Mouse (Mus musculus): ENCODE data around the gene Hs1bp3. TPM values are rescaled to one million over a fixed set of nuclear protein-coding genes. Genes with fewer than 3 reads are reported as not detected.

Hs1bp3 gene
- polyA plus RNA-seq, 1 experiment from 2014 or later, result 9.6 TPM

- no peak overlapping the region for H3K9ac ChIP-seq (replicated peaks; ENCODE audit: low read length)
- ATAC-seq (replicated peaks; ENCODE audit: insufficient number of reproducible peaks, low FRiP score, low TSS enrichment, low read depth) (no peak), DNase-seq (ENCODE audit: low spot score) (peak; percentile 54)
- WGBS, result 5% methylated on average over 34 of the region's 34 CpGs
- no peaks in the 10 kb centered on the region for H3K36me3 ChIP-seq (replicated peaks; ENCODE audit: control insufficient read depth, insufficient read depth, low read depth, low read length)
- no peak overlapping the region; the same call in 1 of the 2 replicates for H3K4me2 ChIP-seq (ENCODE audit: low read depth, low read length)
- H3K4me3 ChIP-seq (ENCODE audit: low read depth, low read length), result 0 out of 2 replicates have a peak overlapping the region, but pooled peaks have one; percentile 11
- H3K9me3 ChIP-seq (replicated peaks; ENCODE audit: control insufficient read depth, low read length), result no peaks in the 10 kb centered on the region
- H3K27me3 ChIP-seq (ENCODE audit: control insufficient read depth, insufficient read depth, low read length), result peaks cover 81% of the 10 kb centered on the region
- peaks cover 7% of the 10 kb centered on the region for H3K4me1 ChIP-seq (ENCODE audit: control insufficient read depth, insufficient read depth, low read length)
- H3K27ac ChIP-seq (replicated peaks; ENCODE audit: low read depth, low read length), result no peak overlapping the region
Measured at GRCm38 (mm10) chr12:8299143-8300110, 13.8 kb upstream of the Hs1bp3 start.

GRCm38 (mm10) chr12:8300111-8300480 is 13.1 kb upstream of the Hs1bp3 start:
- Histone ChIP-seq H3K9me3 (replicated peaks; ENCODE audit: control insufficient read depth, low read length) (no peaks in the 10 kb centered on the region), H3K4me3 (ENCODE audit: low read depth, low read length) (peak overlapping the region; percentile 14; the same call in 1 of the 2 replicates), H3K9ac (replicated peaks; ENCODE audit: low read length) (no peak overlapping the region), H3K4me1 (ENCODE audit: control insufficient read depth, insufficient read depth, low read length) (peaks cover 7% of the 10 kb centered on the region), H3K36me3 (replicated peaks; ENCODE audit: control insufficient read depth, insufficient read depth, low read depth, low read length) (no peaks in the 10 kb centered on the region), H3K4me2 (ENCODE audit: low read depth, low read length) (peak overlapping the region; percentile 11), H3K27me3 (ENCODE audit: control insufficient read depth, insufficient read depth, low read length) (peaks cover 82% of the 10 kb centered on the region), H3K27ac (replicated peaks; ENCODE audit: low read depth, low read length) (no peak overlapping the region)
- 9% methylated on average over 10 of the region's 10 CpGs for WGBS
- ATAC-seq (replicated peaks; ENCODE audit: insufficient number of reproducible peaks, low FRiP score, low TSS enrichment, low read depth) (no peak), DNase-seq (ENCODE audit: low spot score) (no peak)

- Histone ChIP-seq H3K27me3 (ENCODE audit: control insufficient read depth, insufficient read depth, low read length) (peaks cover 83% of the 10 kb centered on the region), H3K4me3 (ENCODE audit: low read depth, low read length) (no peak overlapping the region; the same call in 1 of the 2 replicates), H3K27ac (replicated peaks; ENCODE audit: low read depth, low read length) (no peak overlapping the region), H3K9ac (replicated peaks; ENCODE audit: low read length) (no peak overlapping the region), H3K36me3 (replicated peaks; ENCODE audit: control insufficient read depth, insufficient read depth, low read depth, low read length) (no peaks in the 10 kb centered on the region), H3K4me1 (ENCODE audit: control insufficient read depth, insufficient read depth, low read length) (peaks cover 7% of the 10 kb centered on the region), H3K9me3 (replicated peaks; ENCODE audit: control insufficient read depth, low read length) (no peaks in the 10 kb centered on the region), H3K4me2 (ENCODE audit: low read depth, low read length) (peak overlapping the region; percentile 8)
- DNase-seq (ENCODE audit: low spot score), result no peak
- WGBS, result 14% methylated on average over 5 of the region's 5 CpGs
- no peak for ATAC-seq (replicated peaks; ENCODE audit: insufficient number of reproducible peaks, low FRiP score, low TSS enrichment, low read depth)
Measured at GRCm38 (mm10) chr12:8300521-8300920, 12.7 kb upstream of the Hs1bp3 start.

DNA sequence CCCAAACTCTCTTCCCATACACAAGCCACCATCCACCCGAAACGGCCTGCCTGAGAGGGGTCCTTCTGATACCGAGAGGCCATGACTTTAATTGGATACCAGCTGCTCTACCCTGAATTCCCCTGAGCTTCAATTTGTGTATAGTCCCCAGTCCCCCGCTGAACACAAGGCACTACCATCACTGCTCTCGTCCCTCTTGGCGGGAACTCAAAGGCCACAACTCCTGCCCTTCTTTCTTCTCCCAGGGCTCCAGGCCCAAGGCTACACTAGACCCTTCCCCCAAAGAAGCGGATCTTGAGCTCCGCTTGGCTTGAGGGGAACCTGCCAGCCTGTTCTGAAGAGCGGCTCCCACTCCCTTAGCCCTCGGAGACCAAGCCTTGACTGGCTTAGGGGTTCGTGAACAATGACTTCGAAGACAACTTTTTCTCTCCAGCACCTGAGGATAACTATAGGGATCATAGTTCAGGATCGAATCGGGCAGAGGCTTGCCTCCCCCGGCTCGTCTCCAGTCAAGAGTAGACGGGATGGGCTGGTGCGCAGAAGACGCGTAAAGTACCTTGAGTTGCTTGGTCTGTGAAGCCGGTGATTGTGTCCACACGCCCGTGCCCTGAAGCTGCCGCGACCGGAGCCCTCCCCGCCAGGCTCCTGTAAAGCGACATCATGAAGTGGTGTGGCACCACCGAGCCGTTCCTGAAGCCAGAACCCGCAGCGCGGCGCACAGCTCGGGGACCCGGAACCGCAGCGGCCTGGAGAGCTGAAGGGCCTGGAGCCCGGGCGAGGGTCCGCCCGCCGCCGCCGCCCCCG is 12.0 kb upstream of the Hs1bp3 start:
- Histone ChIP-seq H3K36me3 (replicated peaks; ENCODE audit: control insufficient read depth, insufficient read depth, low read depth, low read length) (no peaks in the 10 kb centered on the region), H3K27me3 (ENCODE audit: control insufficient read depth, insufficient read depth, low read length) (peaks cover 84% of the 10 kb centered on the region), H3K9ac (replicated peaks; ENCODE audit: low read length) (peak overlapping the region; percentile 50), H3K4me1 (ENCODE audit: control insufficient read depth, insufficient read depth, low read length) (peaks cover 7% of the 10 kb centered on the region), H3K9me3 (replicated peaks; ENCODE audit: control insufficient read depth, low read length) (no peaks in the 10 kb centered on the region), H3K4me3 (ENCODE audit: low read depth, low read length) (peak overlapping the region; percentile 47), H3K4me2 (ENCODE audit: low read depth, low read length) (peak overlapping the region; percentile 85), H3K27ac (replicated peaks; ENCODE audit: low read depth, low read length) (no peak overlapping the region)
- DNase-seq (ENCODE audit: low spot score) (no peak), ATAC-seq (replicated peaks; ENCODE audit: insufficient number of reproducible peaks, low FRiP score, low TSS enrichment, low read depth) (no peak)
- WGBS, result 2% methylated on average over 36 of the region's 46 CpGs

DNA sequence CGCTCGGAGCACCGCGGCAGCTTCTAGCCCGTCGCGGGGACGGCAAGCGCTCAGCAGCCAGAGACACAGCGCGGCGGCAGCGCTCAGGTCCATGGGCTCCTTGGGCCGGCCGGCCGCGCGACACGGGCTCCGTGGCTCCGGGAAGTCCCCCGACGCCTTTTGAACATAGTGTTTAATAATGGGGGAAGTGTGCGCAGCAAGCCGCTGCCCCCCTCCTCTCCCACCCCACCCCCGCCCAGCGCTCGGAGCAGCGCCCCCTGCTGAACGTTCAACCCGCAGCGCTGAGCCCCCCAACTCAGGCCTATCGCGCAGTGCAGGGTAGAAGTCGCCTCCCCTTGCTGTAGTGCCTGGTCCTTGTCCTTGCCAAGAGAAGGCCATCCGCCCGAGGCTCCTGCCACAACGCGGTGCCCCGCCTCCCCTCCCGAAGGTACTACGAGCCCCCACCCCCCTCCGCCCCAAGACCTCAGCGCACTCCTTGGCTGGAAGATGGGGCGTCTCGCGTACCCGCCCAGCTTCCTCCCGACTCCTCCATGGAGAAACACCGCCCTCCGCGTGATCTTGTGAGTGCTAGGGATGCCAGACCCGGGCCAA is 11.3 kb upstream of the Hs1bp3 start, which contains the start of gene Gdf7:
Gene Gdf7, minus strand, starts transcription at position 114 of the 591 bp plus-strand sequence.
- DNase-seq (ENCODE audit: low spot score) (peak; percentile 52), ATAC-seq (replicated peaks; ENCODE audit: insufficient number of reproducible peaks, low FRiP score, low TSS enrichment, low read depth) (peak; percentile 39; the same call in 1 of the 2 replicates)
- no peaks in the 10 kb centered on the region for H3K36me3 ChIP-seq (replicated peaks; ENCODE audit: control insufficient read depth, insufficient read depth, low read depth, low read length)
- peak within 1 kb of the TSS; percentile 50 for H3K9ac ChIP-seq (replicated peaks; ENCODE audit: low read length)
- H3K4me3 ChIP-seq (ENCODE audit: low read depth, low read length), result peak within 1 kb of the TSS; percentile 47
- H3K4me1 ChIP-seq (ENCODE audit: control insufficient read depth, insufficient read depth, low read length), result peaks cover 7% of the 10 kb centered on the region
- no peak within 1 kb of the TSS for H3K27ac ChIP-seq (replicated peaks; ENCODE audit: low read depth, low read length)
- H3K9me3 ChIP-seq (replicated peaks; ENCODE audit: control insufficient read depth, low read length), result no peaks in the 10 kb centered on the region
- peaks cover 80% of the 10 kb centered on the region for H3K27me3 ChIP-seq (ENCODE audit: control insufficient read depth, insufficient read depth, low read length)
- peak within 1 kb of the TSS; percentile 85 for H3K4me2 ChIP-seq (ENCODE audit: low read depth, low read length)
- 0% methylated on average over 52 of the region's 53 CpGs for WGBS

- Histone ChIP-seq H3K4me1 (ENCODE audit: control insufficient read depth, insufficient read depth, low read length) (peaks cover 5% of the 10 kb centered on the region), H3K9me3 (replicated peaks; ENCODE audit: control insufficient read depth, low read length) (no peaks in the 10 kb centered on the region), H3K36me3 (replicated peaks; ENCODE audit: control insufficient read depth, insufficient read depth, low read depth, low read length) (no peaks in the 10 kb centered on the region), H3K4me2 (ENCODE audit: low read depth, low read length) (no peak overlapping the region), H3K4me3 (ENCODE audit: low read depth, low read length) (no peak overlapping the region), H3K27me3 (ENCODE audit: control insufficient read depth, insufficient read depth, low read length) (peaks cover 51% of the 10 kb centered on the region), H3K27ac (replicated peaks; ENCODE audit: low read depth, low read length) (no peak overlapping the region), H3K9ac (replicated peaks; ENCODE audit: low read length) (no peak overlapping the region)
- WGBS, result 40% methylated on average over 2 of the region's 2 CpGs
- no peak for ATAC-seq (replicated peaks; ENCODE audit: insufficient number of reproducible peaks, low FRiP score, low TSS enrichment, low read depth)
- no peak for DNase-seq (ENCODE audit: low spot score)
Measured at GRCm38 (mm10) chr12:8305258-8305657, 8.0 kb upstream of the Hs1bp3 start.

DNA sequence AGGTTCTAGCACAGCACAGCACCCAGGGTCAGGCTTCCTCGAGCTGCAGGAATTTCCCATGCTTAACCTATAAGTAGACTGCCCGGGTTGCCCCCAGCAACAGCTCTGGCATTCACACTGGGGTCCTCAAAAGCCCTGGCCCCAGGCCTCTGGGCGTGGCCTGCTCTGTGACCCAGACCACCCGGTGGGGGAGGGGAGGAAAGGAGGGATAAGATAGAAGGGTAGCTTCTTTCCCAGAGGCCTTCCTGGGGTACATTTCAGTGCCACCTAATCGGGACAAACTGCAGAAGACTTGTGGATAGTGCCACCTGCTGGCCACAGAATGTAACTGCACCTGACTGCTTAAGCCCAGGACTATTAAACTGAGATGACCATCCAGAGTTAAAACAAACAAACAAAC is 6.8 kb upstream of the Hs1bp3 start:
- DNase-seq (ENCODE audit: low spot score) (peak; percentile 81), ATAC-seq (replicated peaks; ENCODE audit: insufficient number of reproducible peaks, low FRiP score, low TSS enrichment, low read depth) (peak; percentile 19; the same call in 1 of the 2 replicates)
- H3K4me2 ChIP-seq (ENCODE audit: low read depth, low read length), result no peak overlapping the region
- no peak overlapping the region for H3K4me3 ChIP-seq (ENCODE audit: low read depth, low read length)
- peaks cover 6% of the 10 kb centered on the region for H3K4me1 ChIP-seq (ENCODE audit: control insufficient read depth, insufficient read depth, low read length)
- peaks cover 40% of the 10 kb centered on the region for H3K27me3 ChIP-seq (ENCODE audit: control insufficient read depth, insufficient read depth, low read length)
- 8% methylated on average over 5 of the region's 5 CpGs for WGBS
- H3K9ac ChIP-seq (replicated peaks; ENCODE audit: low read length), result no peak overlapping the region
- H3K9me3 ChIP-seq (replicated peaks; ENCODE audit: control insufficient read depth, low read length), result no peaks in the 10 kb centered on the region
- no peak overlapping the region for H3K27ac ChIP-seq (replicated peaks; ENCODE audit: low read depth, low read length)
- no peaks in the 10 kb centered on the region for H3K36me3 ChIP-seq (replicated peaks; ENCODE audit: control insufficient read depth, insufficient read depth, low read depth, low read length)

Data from embryonic facial prominence, embryonic 11.5 days (tissue).